Mouse (Mus musculus) lung, embryonic 15.5 days (tissue): Measurements from ENCODE around the gene Tmem222. TPM values are rescaled to one million over a fixed set of nuclear protein-coding genes. Genes with fewer than 3 reads are reported as not detected.

Experiments used
- ATAC-seq: fragments of 200-750 bp; cut with Nextera tagmentation; 2 replicates; pipeline ENCODE4 v1.8.0; 2017; ENCODE audit warnings: moderate number of reproducible peaks, borderline replicate concordance; ENCODE audit not compliant: low FRiP score, low TSS enrichment; ENCODE audit errors: extremely low read depth
- H3K27ac ChIP-seq: fragments of 300-500 bp; sonication (generic); 2 replicates; pipeline ENCODE4 v1.5.1; 2015; ENCODE audit warnings: moderate library complexity, mild to moderate bottlenecking, inconsistent platforms
- H3K27me3 ChIP-seq: fragments of 300-500 bp; sonication (generic); 2 replicates; pipeline ENCODE4 v1.6.1; 2015; ENCODE audit warnings: inconsistent platforms
- H3K36me3 ChIP-seq: fragments of 300-500 bp; sonication (generic); 2 replicates; pipeline ENCODE4 v1.6.1; 2015; ENCODE audit warnings: inconsistent platforms
- H3K4me1 ChIP-seq: fragments of 300-500 bp; sonication (generic); 2 replicates; pipeline ENCODE4 v1.6.1; 2015; ENCODE audit warnings: inconsistent platforms
- H3K4me2 ChIP-seq: fragments of 300-500 bp; sonication (generic); 2 replicates; pipeline ENCODE4 v1.6.1; 2015; ENCODE audit warnings: inconsistent platforms, mild to moderate bottlenecking, moderate library complexity
- H3K4me3 ChIP-seq: fragments of 300-500 bp; sonication (generic); 2 replicates; pipeline ENCODE4 v1.5.1; 2015; ENCODE audit warnings: mild to moderate bottlenecking, inconsistent platforms
- H3K9ac ChIP-seq: fragments of 300-500 bp; sonication (generic); 2 replicates; pipeline ENCODE4 v1.6.1; 2015; ENCODE audit warnings: inconsistent platforms
- H3K9me3 ChIP-seq: fragments of 300-500 bp; sonication (generic); 2 replicates; pipeline ENCODE4 v1.6.1; 2016; ENCODE audit warnings: inconsistent platforms
- WGBS: fragments of 180-500 bp; shearing (Covaris S2); methylation state at CpG from one replicate; pipeline ENCODE4 v1.1.7; 2015; 5-methylcytosine and 5-hydroxymethylcytosine counted together
- polyA plus RNA-seq: library from polyadenylated mRNA; unstranded; fragments of >200 nt; fragmentation: Nextera tagmentation; extraction: Ambion mirVana; gene quantifications from 2 replicates; pipeline ENCODE4 v1.2.1, GENCODE M21; 2015

Tmem222 gene
- polyA plus RNA-seq, 1 experiment from 2014 or later: 79.8 TPM

- Histone ChIP-seq H3K36me3 (no peaks in the 10 kb centered on the region), H3K9ac (no peak overlapping the region), H3K4me3 (no peak overlapping the region), H3K9me3 (no peaks in the 10 kb centered on the region), H3K27ac (no peak overlapping the region), H3K4me2 (no peak overlapping the region), H3K4me1 (no peaks in the 10 kb centered on the region), H3K27me3 (no peaks in the 10 kb centered on the region)
- ATAC-seq: no peak
- WGBS: 27% methylated on average over 10 of the region's 10 CpGs
These were observed 44.2 kb downstream of the Tmem222 start for GRCm38 (mm10) chr4:133233285-133233976.

- H3K4me2 ChIP-seq: no peak overlapping the region
- no peak overlapping the region for H3K4me3 ChIP-seq
- H3K4me1 ChIP-seq: no peaks in the 10 kb centered on the region
- WGBS: 80% methylated on average over 8 of the region's 8 CpGs
- no peaks in the 10 kb centered on the region for H3K9me3 ChIP-seq
- no peak overlapping the region for H3K27ac ChIP-seq
- H3K9ac ChIP-seq: no peak overlapping the region
- no peak for ATAC-seq
- H3K36me3 ChIP-seq: no peaks in the 10 kb centered on the region
- H3K27me3 ChIP-seq: no peaks in the 10 kb centered on the region
These were observed 48.0 kb downstream of the Tmem222 start for GRCm38 (mm10) chr4:133229582-133229981.

- WGBS: 73% methylated on average over 8 of the region's 8 CpGs
- Histone ChIP-seq H3K9me3 (no peaks in the 10 kb centered on the region), H3K27ac (no peak overlapping the region), H3K36me3 (no peaks in the 10 kb centered on the region), H3K4me1 (peaks cover 8% of the 10 kb centered on the region; the same call in 1 of the 2 replicates), H3K9ac (no peak overlapping the region), H3K4me2 (no peak overlapping the region), H3K4me3 (no peak overlapping the region), H3K27me3 (no peaks in the 10 kb centered on the region)
- no peak for ATAC-seq
These were observed 50.0 kb downstream of the Tmem222 start for GRCm38 (mm10) chr4:133227636-133228035.

GRCm38 (mm10) chr4:133226073-133226472 is 51.5 kb downstream of the Tmem222 start:
- Histone ChIP-seq H3K4me3 (no peak overlapping the region), H3K27ac (no peak overlapping the region), H3K27me3 (peaks cover 9% of the 10 kb centered on the region; the same call in 1 of the 2 replicates), H3K4me1 (peaks cover 8% of the 10 kb centered on the region; the same call in 1 of the 2 replicates), H3K9me3 (no peaks in the 10 kb centered on the region), H3K36me3 (no peaks in the 10 kb centered on the region), H3K4me2 (no peak overlapping the region), H3K9ac (no peak overlapping the region)
- 63% methylated on average over 10 of the region's 10 CpGs for WGBS
- ATAC-seq: no peak

- H3K9ac ChIP-seq: no peak overlapping the region
- no peaks in the 10 kb centered on the region for H3K9me3 ChIP-seq
- H3K4me1 ChIP-seq: peaks cover 13% of the 10 kb centered on the region; the same call in 1 of the 2 replicates
- ATAC-seq: no peak
- no peak overlapping the region for H3K4me2 ChIP-seq
- H3K4me3 ChIP-seq: no peak overlapping the region
- whole genome bisulfite sequencing: 52% methylated on average over 5 of the region's 5 CpGs
- peaks cover 27% of the 10 kb centered on the region for H3K27me3 ChIP-seq
- H3K36me3 ChIP-seq: no peaks in the 10 kb centered on the region
- H3K27ac ChIP-seq: no peak overlapping the region; the same call in 1 of the 2 replicates
These were observed 53.7 kb downstream of the Tmem222 start for GRCm38 (mm10) chr4:133223875-133224274.

GRCm38 (mm10) chr4:133221701-133222100 is 55.9 kb downstream of the Tmem222 start:
- Histone ChIP-seq H3K4me3 (no peak overlapping the region), H3K9me3 (no peaks in the 10 kb centered on the region), H3K27me3 (peaks cover 32% of the 10 kb centered on the region), H3K4me1 (peaks cover 13% of the 10 kb centered on the region; the same call in 1 of the 2 replicates), H3K4me2 (no peak overlapping the region), H3K9ac (no peak overlapping the region), H3K36me3 (no peaks in the 10 kb centered on the region), H3K27ac (no peak overlapping the region)
- 83% methylated on average over 8 of the region's 8 CpGs for WGBS
- ATAC-seq: no peak

GRCm38 (mm10) chr4:133220656-133221055 is 56.9 kb downstream of the Tmem222 start:
- peaks cover 32% of the 10 kb centered on the region for H3K27me3 ChIP-seq
- H3K4me1 ChIP-seq: peaks cover 13% of the 10 kb centered on the region; the same call in 1 of the 2 replicates
- peak; percentile 29; the same call in 1 of the 2 replicates for ATAC-seq
- no peak overlapping the region for H3K27ac ChIP-seq
- H3K9me3 ChIP-seq: no peaks in the 10 kb centered on the region
- no peaks in the 10 kb centered on the region for H3K36me3 ChIP-seq
- 5% methylated on average over 19 of the region's 25 CpGs for WGBS
- peak overlapping the region; percentile 42 for H3K4me3 ChIP-seq
- peak overlapping the region; percentile 41 for H3K9ac ChIP-seq
- H3K4me2 ChIP-seq: peak overlapping the region; percentile 77

GRCm38 (mm10) chr4:133218745-133219144 is 58.8 kb downstream of the Tmem222 start:
- H3K36me3 ChIP-seq: no peaks in the 10 kb centered on the region
- H3K4me2 ChIP-seq: no peak overlapping the region
- peaks cover 9% of the 10 kb centered on the region; the same call in 1 of the 2 replicates for H3K4me1 ChIP-seq
- WGBS: 85% methylated on average over 3 of the region's 3 CpGs
- H3K27me3 ChIP-seq: peaks cover 39% of the 10 kb centered on the region
- no peak for ATAC-seq
- H3K9me3 ChIP-seq: no peaks in the 10 kb centered on the region
- no peak overlapping the region for H3K4me3 ChIP-seq
- no peak overlapping the region for H3K9ac ChIP-seq
- H3K27ac ChIP-seq: no peak overlapping the region

- Histone ChIP-seq H3K27ac (no peak overlapping the region), H3K4me2 (no peak overlapping the region), H3K4me3 (no peak overlapping the region), H3K4me1 (peaks cover 18% of the 10 kb centered on the region), H3K27me3 (peaks cover 50% of the 10 kb centered on the region), H3K36me3 (no peaks in the 10 kb centered on the region), H3K9ac (no peak overlapping the region), H3K9me3 (no peaks in the 10 kb centered on the region)
- no peak for ATAC-seq
- WGBS: under 1% methylated on average over 5 of the region's 5 CpGs
These were observed 60.0 kb downstream of the Tmem222 start for GRCm38 (mm10) chr4:133217641-133218040.

Other genes with a start within 250 kb of the Tmem222 start
- 120 and 136 TPM in 2 replicates for gene Wasf2, start 147.3 kb downstream of the Tmem222 start, polyA plus RNA-seq
- gene Cd164l2, start 65.7 kb downstream of the Tmem222 start, polyA plus RNA-seq: 8.2 and 8.5 TPM in 2 replicates
- 0.10 TPM in 1 of 2 replicates, not detected in the other for gene Gpr3, start 65.3 kb downstream of the Tmem222 start, polyA plus RNA-seq
- gene Map3k6, start 37.0 kb downstream of the Tmem222 start, polyA plus RNA-seq: 3.0 and 3.1 TPM in 2 replicates
- 1.1 and 2.1 TPM in 2 replicates for gene Sytl1, start 14.7 kb downstream of the Tmem222 start, polyA plus RNA-seq
- gene Wdtc1, start 75.7 kb upstream of the Tmem222 start, polyA plus RNA-seq: 10.8 and 11.2 TPM in 2 replicates
- 7.6 and 8.3 TPM in 2 replicates for gene Slc9a1, start 91.9 kb upstream of the Tmem222 start, polyA plus RNA-seq
- gene Tent5b, start 202.3 kb upstream of the Tmem222 start, polyA plus RNA-seq: 1.5 and 1.9 TPM in 2 replicates
- gene Trnp1, start 220.8 kb upstream of the Tmem222 start, polyA plus RNA-seq: 0.79 and 1.2 TPM in 2 replicates
- 29.2 and 29.7 TPM in 2 replicates for gene Kdf1, start 241.2 kb upstream of the Tmem222 start, polyA plus RNA-seq